Mouse (Mus musculus): ENCODE measurements around the gene Zfp296.

Zfp296 gene

GRCm38 (mm10) chr7:19577141-19577852, at the start of gene Zfp296, which contains the start of gene Gemin7:
TSS of gene Zfp296 (plus strand) at chr7:19577287.
TSS of gene Gemin7 (minus strand) at chr7:19577595.
- peak in 1 of 2 experiments; percentile 25 for DNase-seq

GRCm38 (mm10) chr7:19531077-19531476, 46.0 kb upstream of the Zfp296 start:
- DNase-seq: no peak

GRCm38 (mm10) chr7:19532240-19532639, 44.8 kb upstream of the Zfp296 start:
- DNase-seq: peak in 1 of 2 experiments; percentile 46

- DNase-seq: no peak
Measured at GRCm38 (mm10) chr7:19534676-19535075, 42.4 kb upstream of the Zfp296 start.

GRCm38 (mm10) chr7:19540771-19541566, 36.1 kb upstream of the Zfp296 start:
- DNase-seq: peak; percentile 65

- DNase-seq: peak in 1 of 2 experiments; percentile 44
Measured at GRCm38 (mm10) chr7:19541681-19542154, 35.4 kb upstream of the Zfp296 start.

GRCm38 (mm10) chr7:19542155-19542691, 34.9 kb upstream of the Zfp296 start:
- DNase-seq: peak; percentile 82 to 89

GRCm38 (mm10) chr7:19543584-19543983, 33.5 kb upstream of the Zfp296 start:
- peak in 1 of 2 experiments; percentile 56 for DNase-seq

GRCm38 (mm10) chr7:19546007-19546406, 31.1 kb upstream of the Zfp296 start:
- DNase-seq: no peak

- DNase-seq: no peak
Measured at GRCm38 (mm10) chr7:19547344-19547969, 29.6 kb upstream of the Zfp296 start.

GRCm38 (mm10) chr7:19549394-19549793, 27.7 kb upstream of the Zfp296 start:
- no peak for DNase-seq

- DNase-seq: no peak
Measured at GRCm38 (mm10) chr7:19551634-19552033, 25.5 kb upstream of the Zfp296 start.

- no peak for DNase-seq
Measured at GRCm38 (mm10) chr7:19552443-19552842, 24.6 kb upstream of the Zfp296 start.

GRCm38 (mm10) chr7:19554168-19554567, 22.9 kb upstream of the Zfp296 start:
- DNase-seq: no peak

- peak; percentile 28 to 34 for DNase-seq
Measured at GRCm38 (mm10) chr7:19557086-19557485, 20.0 kb upstream of the Zfp296 start.

- no peak for DNase-seq
Measured at GRCm38 (mm10) chr7:19557982-19558900, 18.8 kb upstream of the Zfp296 start.

GRCm38 (mm10) chr7:19558965-19559364, 18.1 kb upstream of the Zfp296 start:
- peak; percentile 48 to 65 for DNase-seq

- peak in 1 of 2 experiments; percentile 39 for DNase-seq
Measured at GRCm38 (mm10) chr7:19560491-19561260, 16.4 kb upstream of the Zfp296 start.

- DNase-seq: no peak
Measured at GRCm38 (mm10) chr7:19561431-19561764, 15.7 kb upstream of the Zfp296 start.

- peak; percentile 97 for DNase-seq
Measured at GRCm38 (mm10) chr7:19561765-19562642, 15.1 kb upstream of the Zfp296 start.
